Mouse (Mus musculus) embryonic facial prominence, embryonic 13.5 days (tissue): ENCODE results near the gene Tbc1d19. TPM values are rescaled to one million over a fixed set of nuclear protein-coding genes. Genes with fewer than 3 reads are reported as not detected.

Experiments
- ATAC-seq: fragments of 200-750 bp; cut with Nextera tagmentation; 2 replicates; pipeline ENCODE4 v1.8.0; 2017; ENCODE audit warnings: low read depth; ENCODE audit not compliant: insufficient number of reproducible peaks, insufficient read depth, low FRiP score, low TSS enrichment
- H3K27ac ChIP-seq: fragments of 300-500 bp; sonication (generic); 2 replicates; pipeline ENCODE4 v1.5.1; 2015; ENCODE audit warnings: moderate library complexity, mild to moderate bottlenecking, inconsistent platforms
- H3K27me3 ChIP-seq: fragments of 300-500 bp; sonication (generic); 2 replicates; pipeline ENCODE4 v1.6.1; 2015; ENCODE audit warnings: mild to moderate bottlenecking, inconsistent platforms
- H3K36me3 ChIP-seq: fragments of 300-500 bp; sonication (generic); 2 replicates; pipeline ENCODE4 v1.6.1; 2015; ENCODE audit warnings: mild to moderate bottlenecking, inconsistent platforms
- H3K4me1 ChIP-seq: fragments of 300-500 bp; sonication (generic); 2 replicates; pipeline ENCODE4 v1.6.1; 2015; ENCODE audit warnings: inconsistent platforms
- H3K4me2 ChIP-seq: fragments of 300-500 bp; sonication (generic); 2 replicates; pipeline ENCODE4 v1.6.1; 2015; ENCODE audit warnings: moderate library complexity, mild to moderate bottlenecking, inconsistent platforms
- H3K4me3 ChIP-seq: fragments of 300-500 bp; sonication (generic); 2 replicates; pipeline ENCODE4 v1.5.1; 2015; ENCODE audit warnings: mild to moderate bottlenecking, inconsistent platforms
- H3K9ac ChIP-seq: fragments of 300-500 bp; sonication (generic); 2 replicates; pipeline ENCODE4 v1.6.1; 2015; ENCODE audit warnings: mild to moderate bottlenecking, inconsistent platforms
- H3K9me3 ChIP-seq: fragments of 300-500 bp; sonication (generic); 2 replicates; pipeline ENCODE4 v1.6.1; 2016; ENCODE audit warnings: inconsistent platforms
- WGBS: fragments of 180-500 bp; shearing (Covaris S2); methylation state at CpG from one replicate; pipeline ENCODE4 v1.1.7; 2015; ENCODE audit warnings: mixed read lengths; 5-methylcytosine and 5-hydroxymethylcytosine counted together
- polyA plus RNA-seq: library from polyadenylated mRNA; unstranded; fragments of >200 nt; fragmentation: Nextera tagmentation; extraction: Ambion mirVana; gene quantifications from 2 replicates; pipeline ENCODE4 v1.2.1, GENCODE M21; 2015

The Tbc1d19 gene
- polyA plus RNA-seq, 1 experiment from 2014 or later: 51.5 TPM

GRCm38 (mm10) chr5:53920416-53920815 is 111.0 kb downstream of the Tbc1d19 start:
- Histone ChIP-seq H3K9me3 (peaks cover 4% of the 10 kb centered on the region; the same call in 1 of the 2 replicates), H3K27me3 (no peaks in the 10 kb centered on the region), H3K4me2 (no peak overlapping the region), H3K36me3 (no peaks in the 10 kb centered on the region), H3K9ac (no peak overlapping the region), H3K27ac (peak overlapping the region; percentile 35; the same call in 1 of the 2 replicates), H3K4me3 (no peak overlapping the region), H3K4me1 (peaks cover 17% of the 10 kb centered on the region; the same call in 1 of the 2 replicates)
- no peak for ATAC-seq
- WGBS: 97% methylated on average over 2 of the region's 2 CpGs

GRCm38 (mm10) chr5:53922149-53922904 is 112.9 kb downstream of the Tbc1d19 start:
- Histone ChIP-seq H3K9ac (no peak overlapping the region), H3K4me1 (peaks cover 15% of the 10 kb centered on the region; the same call in 1 of the 2 replicates), H3K36me3 (no peaks in the 10 kb centered on the region), H3K4me2 (no peak overlapping the region), H3K27ac (no peak overlapping the region; the same call in 1 of the 2 replicates), H3K9me3 (peaks cover 4% of the 10 kb centered on the region; the same call in 1 of the 2 replicates), H3K4me3 (no peak overlapping the region), H3K27me3 (no peaks in the 10 kb centered on the region)
- WGBS: 70% methylated on average over 10 of the region's 10 CpGs
- no peak for ATAC-seq

GRCm38 (mm10) chr5:53924005-53924404 is 114.6 kb downstream of the Tbc1d19 start:
- no peak overlapping the region for H3K27ac ChIP-seq
- peaks cover 4% of the 10 kb centered on the region; the same call in 1 of the 2 replicates for H3K9me3 ChIP-seq
- H3K36me3 ChIP-seq: no peaks in the 10 kb centered on the region
- no peak overlapping the region for H3K4me3 ChIP-seq
- H3K4me1 ChIP-seq: peaks cover 14% of the 10 kb centered on the region; the same call in 1 of the 2 replicates
- H3K9ac ChIP-seq: no peak overlapping the region
- H3K27me3 ChIP-seq: no peaks in the 10 kb centered on the region
- ATAC-seq: no peak
- H3K4me2 ChIP-seq: no peak overlapping the region
- 70% methylated on average over 4 of the region's 4 CpGs for WGBS

GRCm38 (mm10) chr5:53926301-53926855 is 117.0 kb downstream of the Tbc1d19 start:
- no peak for ATAC-seq
- 61% methylated on average over 11 of the region's 11 CpGs for WGBS
- no peak overlapping the region for H3K4me3 ChIP-seq
- peaks cover 14% of the 10 kb centered on the region; the same call in 1 of the 2 replicates for H3K4me1 ChIP-seq
- H3K4me2 ChIP-seq: no peak overlapping the region
- no peak overlapping the region for H3K27ac ChIP-seq
- H3K36me3 ChIP-seq: no peaks in the 10 kb centered on the region
- H3K27me3 ChIP-seq: no peaks in the 10 kb centered on the region
- no peaks in the 10 kb centered on the region for H3K9me3 ChIP-seq
- no peak overlapping the region for H3K9ac ChIP-seq

- Histone ChIP-seq H3K4me2 (no peak overlapping the region), H3K36me3 (no peaks in the 10 kb centered on the region), H3K27me3 (no peaks in the 10 kb centered on the region), H3K27ac (no peak overlapping the region), H3K4me1 (peaks cover 6% of the 10 kb centered on the region; the same call in 1 of the 2 replicates), H3K9ac (no peak overlapping the region), H3K9me3 (no peaks in the 10 kb centered on the region), H3K4me3 (no peak overlapping the region)
- WGBS: 82% methylated on average over 7 of the region's 7 CpGs
- ATAC-seq: no peak
Measured at GRCm38 (mm10) chr5:53927886-53928285, 118.5 kb downstream of the Tbc1d19 start.

- H3K27me3 ChIP-seq: no peaks in the 10 kb centered on the region
- H3K9ac ChIP-seq: no peak overlapping the region
- no peak overlapping the region for H3K4me3 ChIP-seq
- no peak overlapping the region for H3K4me2 ChIP-seq
- H3K36me3 ChIP-seq: no peaks in the 10 kb centered on the region
- WGBS: 78% methylated on average over 4 of the region's 4 CpGs
- H3K27ac ChIP-seq: no peak overlapping the region
- H3K4me1 ChIP-seq: no peaks in the 10 kb centered on the region
- no peak for ATAC-seq
- H3K9me3 ChIP-seq: no peaks in the 10 kb centered on the region
Measured at GRCm38 (mm10) chr5:53928537-53928936, 119.1 kb downstream of the Tbc1d19 start.

- no peaks in the 10 kb centered on the region for H3K9me3 ChIP-seq
- 62% methylated on average over 10 of the region's 10 CpGs for WGBS
- no peak for ATAC-seq
- H3K36me3 ChIP-seq: no peaks in the 10 kb centered on the region
- H3K9ac ChIP-seq: no peak overlapping the region
- H3K27me3 ChIP-seq: no peaks in the 10 kb centered on the region
- H3K4me1 ChIP-seq: no peaks in the 10 kb centered on the region
- H3K4me2 ChIP-seq: no peak overlapping the region
- no peak overlapping the region for H3K27ac ChIP-seq
- no peak overlapping the region for H3K4me3 ChIP-seq
Measured at GRCm38 (mm10) chr5:53929205-53929614, 119.8 kb downstream of the Tbc1d19 start.

- 89% methylated on average over 6 of the region's 6 CpGs for WGBS
- H3K27ac ChIP-seq: no peak overlapping the region
- H3K27me3 ChIP-seq: no peaks in the 10 kb centered on the region
- H3K9me3 ChIP-seq: no peaks in the 10 kb centered on the region
- H3K4me1 ChIP-seq: no peaks in the 10 kb centered on the region
- ATAC-seq: no peak
- no peak overlapping the region for H3K4me3 ChIP-seq
- no peaks in the 10 kb centered on the region for H3K36me3 ChIP-seq
- H3K4me2 ChIP-seq: no peak overlapping the region
- H3K9ac ChIP-seq: no peak overlapping the region
Measured at GRCm38 (mm10) chr5:53929814-53930213, 120.4 kb downstream of the Tbc1d19 start.

- Histone ChIP-seq H3K9me3 (no peaks in the 10 kb centered on the region), H3K4me1 (no peaks in the 10 kb centered on the region), H3K36me3 (no peaks in the 10 kb centered on the region), H3K27ac (no peak overlapping the region), H3K27me3 (no peaks in the 10 kb centered on the region), H3K4me3 (no peak overlapping the region), H3K4me2 (no peak overlapping the region), H3K9ac (no peak overlapping the region)
- no peak for ATAC-seq
- 81% methylated on average over 5 of the region's 5 CpGs for WGBS
Measured at GRCm38 (mm10) chr5:53931011-53931410, 121.6 kb downstream of the Tbc1d19 start.

- Histone ChIP-seq H3K27ac (no peak overlapping the region), H3K4me2 (no peak overlapping the region), H3K36me3 (no peaks in the 10 kb centered on the region), H3K4me3 (no peak overlapping the region), H3K9ac (no peak overlapping the region), H3K9me3 (no peaks in the 10 kb centered on the region), H3K27me3 (no peaks in the 10 kb centered on the region), H3K4me1 (no peaks in the 10 kb centered on the region)
- no peak for ATAC-seq
- WGBS: 61% methylated on average over 7 of the region's 7 CpGs
Measured at GRCm38 (mm10) chr5:53933628-53934027, 124.2 kb downstream of the Tbc1d19 start.

GRCm38 (mm10) chr5:53934040-53934439 is 124.6 kb downstream of the Tbc1d19 start:
- no peak for ATAC-seq
- Histone ChIP-seq H3K4me2 (no peak overlapping the region), H3K27ac (no peak overlapping the region), H3K9me3 (no peaks in the 10 kb centered on the region), H3K4me1 (no peaks in the 10 kb centered on the region), H3K4me3 (no peak overlapping the region), H3K9ac (no peak overlapping the region), H3K36me3 (no peaks in the 10 kb centered on the region), H3K27me3 (no peaks in the 10 kb centered on the region)
- WGBS: 82% methylated on average over 2 of the region's 2 CpGs

- Histone ChIP-seq H3K27me3 (no peaks in the 10 kb centered on the region), H3K9me3 (no peaks in the 10 kb centered on the region), H3K4me3 (no peak overlapping the region), H3K4me1 (no peaks in the 10 kb centered on the region), H3K9ac (no peak overlapping the region), H3K36me3 (no peaks in the 10 kb centered on the region), H3K27ac (no peak overlapping the region), H3K4me2 (no peak overlapping the region)
- 83% methylated on average over 1 of the region's 1 CpGs for WGBS
- ATAC-seq: no peak
Measured at GRCm38 (mm10) chr5:53934826-53935225, 125.4 kb downstream of the Tbc1d19 start.
